Comparison of ENCODE assay signal across 29 mouse cellular contexts in the genomic region with DNA sequence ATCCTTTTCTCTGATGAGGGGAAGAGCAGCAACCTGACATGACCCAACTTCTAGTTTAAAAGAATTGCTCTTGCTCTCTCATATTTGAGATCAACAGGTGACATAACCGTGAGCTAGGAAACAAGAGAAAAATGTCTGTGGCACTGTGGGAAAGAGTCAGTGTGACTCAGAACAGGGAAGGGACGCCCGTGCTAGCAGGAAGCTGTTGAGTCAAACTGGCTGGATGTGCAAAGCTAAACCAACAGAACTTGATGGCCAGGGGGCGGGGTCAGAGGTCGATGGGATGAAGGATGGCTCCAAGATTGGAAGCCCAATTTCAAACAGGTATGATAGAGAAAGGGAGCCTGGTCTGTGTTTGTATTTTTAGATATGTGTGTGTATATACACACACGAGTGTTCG.
"Had no signal": no experiment of that assay in that cellular context is flagged by ENCODE, and none has a peak within 500 bp of the region (broad histone marks: within the 10 kb centered on the region; RNA-seq: fewer than 3 reads in every experiment).

No protein-coding gene starts in this region.

- H3K4me2 ChIP-seq: limb, embryonic 12.5 days; limb, embryonic 13.5 days; limb, embryonic 15.5 days; liver, embryonic 11.5 days; liver, embryonic 12.5 days; liver, embryonic 13.5 days; liver, embryonic 15.5 days; lung, embryonic 14.5 days; lung, embryonic 15.5 days; midbrain, embryonic 12.5 days; midbrain, embryonic 13.5 days; midbrain, embryonic 15.5 days had no signal

- ATAC-seq: liver, embryonic 12.5 days; liver, postnatal 0 days; midbrain, embryonic 13.5 days; midbrain, embryonic 15.5 days; midbrain, embryonic 16.5 days had no signal

- H3K27ac ChIP-seq: left cerebral cortex, adult 2 months; limb, embryonic 10.5 days; limb, embryonic 12.5 days; limb, embryonic 13.5 days; limb, embryonic 15.5 days; liver, embryonic 12.5 days; liver, embryonic 13.5 days; liver, embryonic 14.5 days; liver, embryonic 15.5 days; lung, embryonic 15.5 days; macrophage; midbrain, embryonic 12.5 days; midbrain, embryonic 13.5 days; midbrain, embryonic 15.5 days had no signal

- DNase-seq: left cerebral cortex, postnatal 4 days; liver; liver, embryonic 13.5 days; liver, postnatal 0 days; lung, adult 18-20 months; lung, adult 2 months; lung, postnatal 10 days; lung, postnatal 14 days; lung, postnatal 36 days; lung, postnatal 4 days; midbrain, embryonic 14.5 days had no signal

- H3K9ac ChIP-seq: limb, embryonic 12.5 days; limb, embryonic 13.5 days; limb, embryonic 15.5 days; liver, embryonic 12.5 days; liver, embryonic 13.5 days; liver, embryonic 14.5 days; liver, embryonic 15.5 days; liver, postnatal 0 days; lung, embryonic 14.5 days; lung, embryonic 15.5 days; midbrain, embryonic 12.5 days; midbrain, embryonic 13.5 days; midbrain, embryonic 15.5 days had no signal

- H3K9me3 ChIP-seq: limb, embryonic 10.5 days; limb, embryonic 12.5 days; limb, embryonic 13.5 days; limb, embryonic 15.5 days; liver, embryonic 12.5 days; liver, embryonic 13.5 days; liver, embryonic 15.5 days; lung, embryonic 15.5 days; megakaryocyte, embryonic 14.5 days; midbrain, embryonic 12.5 days; midbrain, embryonic 13.5 days; midbrain, embryonic 15.5 days had no signal

- H3K36me3 ChIP-seq: limb, embryonic 10.5 days; limb, embryonic 12.5 days; limb, embryonic 13.5 days; limb, embryonic 15.5 days; liver, embryonic 12.5 days; liver, embryonic 13.5 days; liver, embryonic 15.5 days; lung, embryonic 15.5 days; midbrain, embryonic 12.5 days; midbrain, embryonic 13.5 days; midbrain, embryonic 15.5 days had no signal

- H3K4me3 ChIP-seq: left cerebral cortex, adult 2 months; limb, embryonic 10.5 days; limb, embryonic 12.5 days; limb, embryonic 13.5 days; limb, embryonic 15.5 days; liver, embryonic 12.5 days; liver, embryonic 13.5 days; liver, embryonic 15.5 days; lung, embryonic 15.5 days; megakaryocyte, embryonic 14.5 days; midbrain, embryonic 12.5 days; midbrain, embryonic 13.5 days; midbrain, embryonic 15.5 days; myocyte had no signal

- H3K27me3 ChIP-seq: limb, embryonic 15.5 days; liver, embryonic 12.5 days; liver, embryonic 13.5 days; liver, embryonic 15.5 days; lung, embryonic 15.5 days; midbrain, embryonic 12.5 days; midbrain, embryonic 13.5 days; midbrain, embryonic 15.5 days had no signal

- H3K4me1 ChIP-seq: liver, embryonic 12.5 days; liver, embryonic 13.5 days; liver, embryonic 15.5 days; megakaryocyte, embryonic 14.5 days had no signal
